Mouse (Mus musculus): ENCODE data around the gene Grin2a.

DNA sequence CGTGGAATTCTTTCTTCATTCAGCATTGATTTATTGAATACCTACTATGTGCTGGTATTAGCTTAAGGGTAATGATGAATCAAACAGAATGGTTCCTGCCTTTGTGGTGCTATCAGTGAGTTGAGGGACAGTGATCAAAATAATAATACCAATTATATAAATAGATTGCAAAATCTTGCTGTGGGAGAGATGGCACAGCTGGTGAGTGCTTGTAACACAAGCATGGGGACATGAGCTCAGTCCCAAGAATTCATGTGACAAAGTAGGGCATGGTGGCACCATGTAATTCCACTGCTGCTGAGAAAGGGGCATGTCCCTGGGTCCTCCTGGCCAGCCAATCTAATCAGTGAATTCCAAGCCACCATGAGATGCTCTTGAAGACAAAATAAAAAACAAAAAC is 324.1 kb downstream of the Grin2a start:
- no peak for TF ChIP-seq POLR2A (IDR thresholded peaks at IDR 0.05; ENCODE audit: control insufficient read depth in 1 of 2, insufficient read depth in 1 of 2, low read depth in 1 of 2, low read length in 2 of 2, poor library complexity in 1 of 2)
- TF ChIP-seq CHD1 (IDR thresholded peaks at IDR 0.05; ENCODE audit: low read depth, low read length) = no peak
- no peak for TF ChIP-seq USF2 (IDR thresholded peaks at IDR 0.05; ENCODE audit: borderline replicate concordance in 1 of 2, insufficient read depth in 1 of 2, low read depth in 1 of 2, low read length in 2 of 2)
- TF ChIP-seq ETS1 (IDR thresholded peaks at IDR 0.05; ENCODE audit: low read depth, low read length) = no peak
- TF ChIP-seq CTCF (IDR thresholded peaks at IDR 0.05 in 2 of 3, conservative IDR thresholded peaks at IDR 0.05 in 1 of 3; ENCODE audit: control insufficient read depth in 1 of 3, insufficient read depth in 1 of 3, low read depth in 2 of 3, low read length in 3 of 3, poor library complexity in 1 of 3, severe bottlenecking in 1 of 3) = no peak
- no peak for TF ChIP-seq TCF12 (IDR thresholded peaks at IDR 0.05; ENCODE audit: low read depth, low read length)
- TF ChIP-seq GATA1 (IDR thresholded peaks at IDR 0.05; ENCODE audit: low read depth, low read length) = no peak
- TF ChIP-seq USF1 (IDR thresholded peaks at IDR 0.05; ENCODE audit: low read depth, low read length) = no peak
- TF ChIP-seq CHD2 (IDR thresholded peaks at IDR 0.05; ENCODE audit: low read length) = no peak
- no peak for TF ChIP-seq E2F4 (IDR thresholded peaks at IDR 0.05; ENCODE audit: borderline replicate concordance, low read depth, low read length)
- no peak for TF ChIP-seq ZC3H11A (IDR thresholded peaks at IDR 0.05; ENCODE audit: low read depth, low read length)

Data from MEL (cell line).